Mouse (Mus musculus) 3134 (cell line): Measurements from ENCODE around the gene Olfr109.

Experiments used
- DNase-seq: peaks from one replicate; pipeline ENCODE4 v3.0.0-alpha.2; 2011; ENCODE audit warnings: low spot score; ENCODE audit not compliant: insufficient read length; ENCODE audit errors: extremely low read depth

Gene Olfr109

GRCm38 (mm10) chr17:37458616-37459015 is at the start of gene Olfr109:
Olfr109 (plus strand) TSS chr17:37458916.
- DNase-seq: no peak

- DNase-seq: no peak
Measured at GRCm38 (mm10) chr17:37413380-37413779, 45.3 kb upstream of the Olfr109 start.

DNA sequence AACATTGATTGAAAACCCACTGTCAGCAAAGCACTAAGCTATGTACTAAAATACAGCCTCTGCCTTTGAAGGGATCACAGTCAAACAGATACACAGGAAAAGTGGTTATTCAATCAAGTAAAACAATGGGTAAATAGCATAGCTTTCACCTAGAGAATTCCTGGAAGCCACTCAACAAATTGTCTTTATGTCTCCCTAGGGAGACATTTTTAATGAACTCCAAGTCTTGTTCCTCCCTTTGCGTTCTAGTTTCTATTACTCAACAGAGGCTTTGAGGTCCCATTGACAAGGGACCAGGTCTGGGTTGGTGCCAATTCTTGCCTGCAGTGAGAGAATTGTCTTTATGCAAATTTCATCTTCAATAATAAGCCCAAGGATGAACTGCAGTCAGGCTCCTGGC is 13.5 kb upstream of the Olfr109 start, which contains the start of gene Olfr108:
Gene Olfr108, plus strand, starts transcription at position 301 of the 400 bp plus-strand sequence.
- no peak for DNase-seq

GRCm38 (mm10) chr17:37483452-37483851 is 24.7 kb downstream of the Olfr109 start, which contains the start of gene H2-M2:
H2-M2 (minus strand) TSS chr17:37483552.
- no peak for DNase-seq

GRCm38 (mm10) chr17:37491930-37492518 is 33.3 kb downstream of the Olfr109 start, which contains the start of gene Olfr110:
Olfr110 (plus strand) TSS chr17:37492468.
- DNase-seq: no peak

DNA sequence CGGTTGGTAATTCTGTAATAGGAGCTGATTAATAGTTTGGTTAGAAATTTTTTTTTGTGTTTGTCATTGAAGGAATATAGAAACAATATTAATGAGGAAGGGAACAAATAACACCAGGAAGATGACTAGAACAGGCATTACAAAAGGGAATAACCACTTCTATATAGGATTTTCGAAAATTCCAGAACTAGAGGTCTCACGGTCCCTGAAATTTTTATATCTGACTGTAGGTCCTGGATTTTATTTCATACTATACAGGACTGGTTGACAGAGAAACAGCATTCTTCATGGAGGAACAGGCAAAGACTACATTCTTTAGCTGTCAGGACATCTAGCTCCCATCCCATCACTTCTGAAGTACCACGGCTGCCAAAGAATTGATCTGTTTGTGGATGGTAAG is 49.0 kb downstream of the Olfr109 start, which contains the start of gene Olfr111:
Gene Olfr111, plus strand, starts transcription at position 301 of the 400 bp plus-strand sequence.
- DNase-seq: no peak
